Mouse (Mus musculus) embryonic facial prominence, embryonic 14.5 days (tissue): ENCODE data around the gene Ttll6. TPM values are rescaled to one million over a fixed set of nuclear protein-coding genes. Genes with fewer than 3 reads are reported as not detected.

ENCODE experiments used
- ATAC-seq: fragments of 200-750 bp; cut with Nextera tagmentation; 2 replicates; pipeline ENCODE4 v1.8.0; 2017; ENCODE audit warnings: low read depth, moderate number of reproducible peaks, moderate TSS enrichment
- DNase-seq: peaks from one replicate; pipeline ENCODE4 v3.0.0-alpha.2; 2015; ENCODE audit warnings: low spot score
- H3K27ac ChIP-seq: fragments of 300-500 bp; sonication (generic); replicated peaks from 2 replicates; pipeline ENCODE4 v1.5.1; 2014; ENCODE audit warnings: low read depth, mild to moderate bottlenecking, low read length, moderate library complexity
- H3K27me3 ChIP-seq: fragments of 300-500 bp; sonication (generic); replicated peaks from 2 replicates; pipeline ENCODE4 v1.6.1; 2014; ENCODE audit warnings: low read length; ENCODE audit not compliant: control insufficient read depth, insufficient read depth
- H3K36me3 ChIP-seq: fragments of 300-500 bp; sonication (generic); 2 replicates; pipeline ENCODE4 v1.6.1; 2014; ENCODE audit warnings: low read length, mixed read lengths; ENCODE audit not compliant: control insufficient read depth, insufficient read depth
- H3K4me1 ChIP-seq: fragments of 300-500 bp; sonication (generic); 2 replicates; pipeline ENCODE4 v1.6.1; 2014; ENCODE audit warnings: antibody characterized with exemption, low read length; ENCODE audit not compliant: control insufficient read depth, insufficient read depth
- H3K4me2 ChIP-seq: fragments of 300-500 bp; sonication (generic); 2 replicates; pipeline ENCODE4 v1.6.1; 2014; ENCODE audit warnings: low read depth, mild to moderate bottlenecking, low read length, moderate library complexity, mixed read lengths
- H3K4me3 ChIP-seq: fragments of 300-500 bp; sonication (generic); 2 replicates; pipeline ENCODE4 v1.5.1; 2014; ENCODE audit warnings: low read depth, mild to moderate bottlenecking, low read length
- H3K9ac ChIP-seq: fragments of 300-500 bp; sonication (generic); 2 replicates; pipeline ENCODE4 v1.6.1; 2014; ENCODE audit warnings: low read depth, mild to moderate bottlenecking, low read length, moderate library complexity, mixed read lengths
- H3K9me3 ChIP-seq: fragments of 300-500 bp; sonication (generic); 2 replicates; pipeline ENCODE4 v1.6.1; 2016; ENCODE audit warnings: low read length; ENCODE audit not compliant: control insufficient read depth
- WGBS: fragments of 180-500 bp; shearing (Covaris S2); extraction: QIAGEN DNeasy Blood & Tissue Kit; methylation state at CpG from one replicate; pipeline ENCODE4 v1.1.7; 2014; 5-methylcytosine and 5-hydroxymethylcytosine counted together
- polyA plus RNA-seq: library from polyadenylated mRNA; unstranded; fragments of >200 nt; fragmentation: Nextera tagmentation; extraction: Ambion mirVana; gene quantifications from 2 replicates; pipeline ENCODE4 v1.2.1, GENCODE M21; 2014

Gene Ttll6
- polyA plus RNA-seq, 1 experiment from 2014 or later, result 0.96 TPM

GRCm38 (mm10) chr11:96178356-96178755 is 44.8 kb downstream of the Ttll6 start:
- DNase-seq, result no peak
- peaks cover 99% of the 10 kb centered on the region for H3K27me3 ChIP-seq
- no peak overlapping the region for H3K9ac ChIP-seq
- ATAC-seq, result no peak
- no peak overlapping the region for H3K4me2 ChIP-seq
- WGBS, result 0% methylated on average over 8 of the region's 8 CpGs
- H3K9me3 ChIP-seq, result peaks cover 7% of the 10 kb centered on the region
- H3K36me3 ChIP-seq, result no peaks in the 10 kb centered on the region
- H3K4me1 ChIP-seq, result no peaks in the 10 kb centered on the region
- no peak overlapping the region for H3K27ac ChIP-seq
- no peak overlapping the region for H3K4me3 ChIP-seq

- ATAC-seq, result no peak
- H3K4me1 ChIP-seq, result no peaks in the 10 kb centered on the region
- H3K4me3 ChIP-seq, result no peak overlapping the region
- DNase-seq, result no peak
- no peak overlapping the region for H3K9ac ChIP-seq
- H3K27ac ChIP-seq, result no peak overlapping the region
- WGBS, result 0% methylated on average over 6 of the region's 6 CpGs
- H3K27me3 ChIP-seq, result peaks cover 99% of the 10 kb centered on the region
- H3K4me2 ChIP-seq, result no peak overlapping the region
- peaks cover 7% of the 10 kb centered on the region for H3K9me3 ChIP-seq
- H3K36me3 ChIP-seq, result no peaks in the 10 kb centered on the region
Measured at GRCm38 (mm10) chr11:96178911-96179503, 45.4 kb downstream of the Ttll6 start.

- no peaks in the 10 kb centered on the region for H3K4me1 ChIP-seq
- H3K36me3 ChIP-seq, result no peaks in the 10 kb centered on the region
- peaks cover 7% of the 10 kb centered on the region for H3K9me3 ChIP-seq
- no peak for DNase-seq
- H3K4me2 ChIP-seq, result no peak overlapping the region
- no peak overlapping the region for H3K9ac ChIP-seq
- peaks cover 99% of the 10 kb centered on the region for H3K27me3 ChIP-seq
- no peak for ATAC-seq
- WGBS, result 22% methylated on average over 4 of the region's 4 CpGs
- no peak overlapping the region for H3K4me3 ChIP-seq
- no peak overlapping the region for H3K27ac ChIP-seq
Measured at GRCm38 (mm10) chr11:96181061-96181460, 47.5 kb downstream of the Ttll6 start.

- no peak overlapping the region for H3K4me3 ChIP-seq
- H3K9ac ChIP-seq, result no peak overlapping the region
- no peaks in the 10 kb centered on the region for H3K36me3 ChIP-seq
- peaks cover 7% of the 10 kb centered on the region for H3K9me3 ChIP-seq
- H3K27ac ChIP-seq, result no peak overlapping the region
- ATAC-seq (no peak), DNase-seq (no peak)
- no peaks in the 10 kb centered on the region for H3K4me1 ChIP-seq
- H3K27me3 ChIP-seq, result peaks cover 99% of the 10 kb centered on the region
- H3K4me2 ChIP-seq, result no peak overlapping the region
Measured at GRCm38 (mm10) chr11:96184233-96184632, 50.6 kb downstream of the Ttll6 start.

GRCm38 (mm10) chr11:96187321-96187720 is 53.7 kb downstream of the Ttll6 start:
- Histone ChIP-seq H3K9ac (no peak overlapping the region), H3K4me2 (no peak overlapping the region), H3K27ac (no peak overlapping the region), H3K27me3 (peaks cover 100% of the 10 kb centered on the region), H3K36me3 (no peaks in the 10 kb centered on the region), H3K4me1 (no peaks in the 10 kb centered on the region), H3K9me3 (peaks cover 7% of the 10 kb centered on the region), H3K4me3 (no peak overlapping the region)
- WGBS, result 16% methylated on average over 4 of the region's 4 CpGs
- ATAC-seq (no peak), DNase-seq (no peak)

- Histone ChIP-seq H3K9me3 (no peaks in the 10 kb centered on the region), H3K4me3 (no peak overlapping the region), H3K9ac (no peak overlapping the region), H3K36me3 (no peaks in the 10 kb centered on the region), H3K27ac (no peak overlapping the region), H3K4me2 (no peak overlapping the region), H3K4me1 (no peaks in the 10 kb centered on the region), H3K27me3 (peaks cover 100% of the 10 kb centered on the region)
- 2% methylated on average over 24 of the region's 28 CpGs for WGBS
- no peak for ATAC-seq
- DNase-seq, result no peak
Measured at GRCm38 (mm10) chr11:96189810-96190522, 56.4 kb downstream of the Ttll6 start.

GRCm38 (mm10) chr11:96191132-96191531 is 57.5 kb downstream of the Ttll6 start:
- no peak overlapping the region for H3K27ac ChIP-seq
- no peak overlapping the region for H3K9ac ChIP-seq
- peaks cover 100% of the 10 kb centered on the region for H3K27me3 ChIP-seq
- WGBS, result 4% methylated on average over 5 of the region's 5 CpGs
- no peak overlapping the region for H3K4me2 ChIP-seq
- no peaks in the 10 kb centered on the region for H3K36me3 ChIP-seq
- no peak overlapping the region for H3K4me3 ChIP-seq
- no peaks in the 10 kb centered on the region for H3K4me1 ChIP-seq
- DNase-seq, result no peak
- H3K9me3 ChIP-seq, result no peaks in the 10 kb centered on the region
- no peak for ATAC-seq

- Histone ChIP-seq H3K4me3 (peak within 1 kb of the TSS; percentile 21), H3K9me3 (no peaks in the 10 kb centered on the region), H3K36me3 (no peaks in the 10 kb centered on the region), H3K9ac (no peak within 1 kb of the TSS), H3K27me3 (peaks cover 100% of the 10 kb centered on the region), H3K27ac (no peak within 1 kb of the TSS), H3K4me2 (peak within 1 kb of the TSS; percentile 38), H3K4me1 (no peaks in the 10 kb centered on the region)
- under 1% methylated on average over 34 of the region's 35 CpGs for WGBS
- ATAC-seq (no peak), DNase-seq (peak; percentile 49)
Measured at GRCm38 (mm10) chr11:96193521-96194400, 60.2 kb downstream of the Ttll6 start, which contains the start of gene Hoxb13. Hoxb13 (plus strand) TSS chr11:96194316.
